Mouse (Mus musculus) midbrain, embryonic 11.5 days (tissue): ENCODE data around the gene Cd69. TPM values are rescaled to one million over a fixed set of nuclear protein-coding genes. Genes with fewer than 3 reads are reported as not detected.

ENCODE experiments used
- ATAC-seq: fragments of 200-750 bp; cut with Nextera tagmentation; 2 replicates; pipeline ENCODE4 v1.8.0; 2017; ENCODE audit warnings: moderate TSS enrichment, moderate library complexity; ENCODE audit not compliant: low FRiP score
- DNase-seq: peaks from one replicate; pipeline ENCODE4 v3.0.0; 2015; ENCODE audit warnings: low spot score; ENCODE audit errors: missing footprints
- H3K27ac ChIP-seq: fragments of 300-500 bp; sonication (generic); 2 replicates; pipeline ENCODE4 v1.5.1; 2014; ENCODE audit warnings: low read depth, low read length
- H3K27me3 ChIP-seq: fragments of 300-500 bp; sonication (generic); 2 replicates; pipeline ENCODE4 v1.6.1; 2014; ENCODE audit warnings: mild to moderate bottlenecking, low read length, moderate library complexity, mixed read lengths; ENCODE audit not compliant: control insufficient read depth, insufficient read depth
- H3K36me3 ChIP-seq: fragments of 300-500 bp; sonication (generic); 2 replicates; pipeline ENCODE4 v1.6.1; 2014; ENCODE audit warnings: mild to moderate bottlenecking, low read length, moderate library complexity, mixed read lengths; ENCODE audit not compliant: control insufficient read depth, insufficient read depth
- H3K4me1 ChIP-seq: fragments of 300-500 bp; sonication (generic); 2 replicates; pipeline ENCODE4 v1.6.1; 2014; ENCODE audit warnings: low read length; ENCODE audit not compliant: control insufficient read depth, insufficient read depth
- H3K4me2 ChIP-seq: fragments of 300-500 bp; sonication (generic); 2 replicates; pipeline ENCODE4 v1.6.1; 2014; ENCODE audit warnings: mild to moderate bottlenecking, moderate library complexity
- H3K4me3 ChIP-seq: fragments of 300-500 bp; sonication (generic); 2 replicates; pipeline ENCODE4 v1.5.1; 2014; ENCODE audit warnings: low read depth, low read length
- H3K9ac ChIP-seq: fragments of 300-500 bp; sonication (generic); 2 replicates; pipeline ENCODE4 v1.6.1; 2014; ENCODE audit warnings: low read length
- H3K9me3 ChIP-seq: fragments of 300-500 bp; sonication (generic); 2 replicates; pipeline ENCODE4 v1.6.1; 2016; ENCODE audit warnings: low read length; ENCODE audit not compliant: control insufficient read depth
- WGBS: fragments of 180-500 bp; shearing (Covaris S2); extraction: QIAGEN DNeasy Blood & Tissue Kit; methylation state at CpG from one replicate; pipeline ENCODE4 v1.1.7; 2014; 5-methylcytosine and 5-hydroxymethylcytosine counted together
- polyA plus RNA-seq: library from polyadenylated mRNA; unstranded; fragments of >200 nt; fragmentation: Nextera tagmentation; extraction: Ambion mirVana; gene quantifications from 2 replicates; pipeline ENCODE4 v1.2.1, GENCODE M21; 2014

Gene Cd69
- polyA plus RNA-seq, 1 experiment from 2014 or later = not detected

DNA sequence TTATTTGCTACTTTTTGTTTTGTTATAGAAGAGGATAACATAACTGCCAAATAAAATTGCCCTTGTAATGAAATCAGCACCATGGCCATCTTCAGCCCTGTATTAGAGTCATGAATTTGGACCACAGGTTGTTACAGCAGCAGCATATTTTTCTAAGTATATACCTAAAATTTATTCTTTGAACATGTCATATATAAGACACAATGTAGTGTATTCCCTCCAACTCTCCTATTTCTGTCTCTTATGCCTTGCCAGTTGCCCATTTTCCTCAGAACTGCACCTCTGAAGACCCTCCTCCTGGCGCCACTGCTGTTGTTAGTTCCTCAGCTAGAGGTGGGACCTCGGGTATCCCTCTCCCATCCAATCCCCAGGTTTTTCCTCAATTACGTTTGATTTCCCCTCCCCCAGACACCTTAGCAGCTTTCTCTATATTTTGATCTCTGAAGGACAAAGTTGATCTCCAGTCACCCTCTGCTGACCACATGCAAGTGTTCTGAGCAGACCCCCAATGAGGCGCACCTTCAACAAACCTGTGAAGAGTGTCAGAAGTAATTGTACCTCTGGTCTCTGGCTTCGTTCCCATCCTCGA, 41.8 kb downstream of the Cd69 start:
- ATAC-seq = no peak
- Histone ChIP-seq H3K4me1 (peaks cover 2% of the 10 kb centered on the region; the same call in 1 of the 2 replicates), H3K36me3 (no peaks in the 10 kb centered on the region), H3K9me3 (no peaks in the 10 kb centered on the region), H3K27ac (no peak overlapping the region), H3K27me3 (no peaks in the 10 kb centered on the region), H3K4me2 (no peak overlapping the region), H3K4me3 (no peak overlapping the region), H3K9ac (no peak overlapping the region)
- DNase-seq = no peak
- WGBS = 87% methylated on average over 6 of the region's 6 CpGs

DNA sequence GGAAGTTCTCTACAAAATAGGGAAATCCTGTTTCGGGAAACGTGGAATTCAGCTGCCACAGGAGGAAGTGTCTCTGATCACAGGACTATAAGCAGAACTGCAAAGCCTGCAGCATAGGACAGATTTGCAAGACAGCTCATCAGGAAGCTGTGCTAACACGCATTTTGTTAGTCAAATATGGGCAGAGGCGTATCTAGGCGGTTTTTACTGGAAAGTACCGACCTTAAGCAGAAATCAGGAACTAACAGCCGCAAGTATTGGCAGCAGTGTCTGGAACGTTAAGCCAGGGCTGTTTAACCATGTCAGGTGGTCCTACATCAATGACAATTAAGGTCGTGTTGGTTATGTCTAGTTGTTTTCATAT, 42.4 kb downstream of the Cd69 start:
- Histone ChIP-seq H3K4me2 (no peak overlapping the region), H3K27me3 (no peaks in the 10 kb centered on the region), H3K27ac (no peak overlapping the region), H3K9me3 (no peaks in the 10 kb centered on the region), H3K4me1 (peaks cover 2% of the 10 kb centered on the region; the same call in 1 of the 2 replicates), H3K4me3 (no peak overlapping the region), H3K9ac (no peak overlapping the region), H3K36me3 (no peaks in the 10 kb centered on the region)
- DNase-seq (no peak), ATAC-seq (no peak)
- WGBS = 88% methylated on average over 9 of the region's 9 CpGs

DNA sequence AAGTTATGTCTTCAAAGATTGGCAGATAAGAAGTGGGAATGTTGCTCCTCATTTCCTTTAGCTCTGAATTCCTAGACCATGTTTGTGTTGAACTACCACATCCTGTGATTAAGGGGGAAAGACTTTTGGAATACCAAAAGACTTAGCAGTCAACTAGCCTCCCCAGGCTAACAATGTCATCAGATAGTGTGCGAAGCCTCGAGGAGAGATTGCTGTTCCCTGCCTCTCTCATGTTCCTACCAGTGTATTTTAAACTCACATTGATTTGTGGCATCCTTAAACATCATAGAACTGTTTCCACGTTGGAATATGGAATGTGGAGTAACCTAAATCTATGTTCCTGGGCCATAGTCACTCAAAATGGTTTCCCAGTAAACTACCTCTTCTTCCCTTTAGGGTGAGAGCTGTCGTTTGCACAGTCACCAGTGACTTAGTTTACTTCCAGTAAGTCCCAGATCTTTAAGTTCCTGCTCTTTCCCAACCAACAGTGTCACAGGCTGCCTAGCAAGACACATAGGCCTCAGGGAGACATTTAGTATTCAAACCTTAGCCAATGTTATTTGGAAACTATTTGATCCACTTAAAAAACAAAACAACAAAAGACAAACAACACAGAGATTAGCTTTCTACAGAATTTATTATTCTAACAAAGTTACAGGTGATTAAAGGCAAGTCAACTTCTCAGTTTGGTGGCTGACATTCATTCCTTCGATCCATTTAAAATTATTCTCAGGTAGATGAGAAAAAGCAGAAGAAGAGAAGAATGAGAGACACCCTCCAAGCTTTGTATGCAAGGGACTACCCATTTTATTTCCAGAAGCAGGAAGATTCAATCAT, 43.0 kb downstream of the Cd69 start:
- no peak for ATAC-seq
- no peak overlapping the region for H3K4me3 ChIP-seq
- 76% methylated on average over 5 of the region's 5 CpGs for WGBS

DNA sequence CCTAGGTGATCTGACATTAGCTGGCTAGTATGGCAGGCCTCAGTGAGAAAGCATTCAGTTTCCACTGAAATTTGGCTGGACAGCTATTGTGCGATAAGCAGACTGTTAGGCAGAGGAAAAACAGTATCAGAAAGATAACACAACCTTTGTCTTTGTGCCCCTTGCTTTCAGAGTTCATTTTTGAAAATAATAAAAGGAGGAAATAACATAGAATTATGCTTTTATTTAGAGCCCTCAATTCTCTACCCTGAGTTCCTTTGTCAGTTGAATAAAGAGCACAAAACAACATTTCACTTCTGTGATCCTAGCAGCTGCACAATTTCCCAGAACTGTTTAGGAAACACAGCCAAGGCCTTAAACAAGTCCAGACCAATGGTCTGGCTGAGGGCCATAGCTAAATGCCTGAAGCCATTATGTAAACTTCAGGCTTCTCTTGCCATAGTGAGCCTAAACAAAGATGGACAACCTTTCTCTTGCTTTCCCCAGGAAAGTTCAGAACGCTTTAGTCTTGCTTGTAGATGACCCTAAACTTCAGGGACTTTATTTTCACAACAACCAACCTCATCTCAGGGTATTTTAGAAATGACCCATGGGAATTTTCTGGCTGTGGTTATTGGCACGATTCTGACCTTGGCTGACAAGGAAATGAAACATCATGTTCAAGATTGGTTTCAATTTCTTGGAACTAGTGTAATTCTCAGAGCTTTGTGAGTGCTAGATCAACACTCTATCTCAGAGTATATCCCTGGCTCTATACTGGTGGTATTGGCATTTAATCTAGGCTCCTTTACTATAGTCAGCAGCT, 45.3 kb downstream of the Cd69 start:
- no peaks in the 10 kb centered on the region for H3K27me3 ChIP-seq

More for the DNA sequence above, 43.0 kb downstream of the Cd69 start:
- Histone ChIP-seq H3K4me1 (no peaks in the 10 kb centered on the region), H3K9me3 (no peaks in the 10 kb centered on the region), H3K27me3 (no peaks in the 10 kb centered on the region), H3K4me2 (no peak overlapping the region), H3K36me3 (no peaks in the 10 kb centered on the region), H3K9ac (no peak overlapping the region), H3K27ac (no peak overlapping the region)
- DNase-seq = no peak

DNA sequence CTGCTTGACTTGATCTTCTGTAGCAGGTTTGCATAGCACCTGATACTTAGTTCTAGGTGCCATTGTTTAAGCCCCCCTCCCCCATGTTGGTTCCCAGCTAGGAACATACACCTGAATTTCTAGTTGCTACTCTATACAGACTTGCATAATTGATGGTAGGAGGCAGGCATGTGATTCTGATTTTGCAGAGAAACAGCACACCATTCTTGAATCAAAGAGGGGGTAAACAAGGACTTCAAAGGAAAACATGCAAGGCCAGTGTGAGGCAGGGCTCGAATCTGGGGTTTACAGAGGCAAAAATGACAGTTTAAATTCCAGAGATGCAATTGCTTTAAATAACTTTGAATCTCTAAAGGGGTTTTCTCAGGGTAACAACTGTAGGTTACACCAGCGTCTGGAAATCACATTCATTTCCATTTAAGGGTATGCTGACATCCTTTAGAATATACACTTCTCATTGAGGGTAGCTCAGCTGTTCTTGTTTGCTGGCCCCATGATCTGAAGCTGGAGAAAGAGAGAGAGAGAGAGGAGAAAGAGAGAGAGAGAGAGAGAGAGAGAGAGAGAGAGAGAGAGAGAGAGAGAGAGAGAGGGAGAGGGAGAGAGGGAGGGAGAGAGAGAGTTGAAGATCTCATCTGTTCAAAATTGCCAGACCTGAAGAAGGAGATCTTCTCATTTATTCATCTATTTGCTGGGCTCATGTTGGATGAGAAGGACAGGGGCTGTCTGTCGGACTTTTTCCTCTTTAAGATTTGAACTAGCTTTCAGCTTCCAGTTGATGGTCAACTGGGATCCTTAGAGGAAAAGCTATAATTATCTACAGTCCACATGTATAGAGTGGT, 46.1 kb downstream of the Cd69 start:
- WGBS = 63% methylated on average over 3 of the region's 3 CpGs
- Histone ChIP-seq H3K9me3 (no peaks in the 10 kb centered on the region), H3K9ac (no peak overlapping the region), H3K4me3 (no peak overlapping the region), H3K27me3 (no peaks in the 10 kb centered on the region), H3K4me1 (no peaks in the 10 kb centered on the region), H3K4me2 (no peak overlapping the region), H3K27ac (no peak overlapping the region), H3K36me3 (no peaks in the 10 kb centered on the region)
- ATAC-seq (no peak), DNase-seq (no peak)

More for the DNA sequence above, 45.3 kb downstream of the Cd69 start:
- Histone ChIP-seq H3K36me3 (no peaks in the 10 kb centered on the region), H3K9me3 (no peaks in the 10 kb centered on the region), H3K4me2 (no peak overlapping the region), H3K4me3 (no peak overlapping the region), H3K4me1 (no peaks in the 10 kb centered on the region), H3K9ac (no peak overlapping the region), H3K27ac (no peak overlapping the region)
- DNase-seq = no peak
- ATAC-seq = no peak
- WGBS = 81% methylated on average over 3 of the region's 3 CpGs

DNA sequence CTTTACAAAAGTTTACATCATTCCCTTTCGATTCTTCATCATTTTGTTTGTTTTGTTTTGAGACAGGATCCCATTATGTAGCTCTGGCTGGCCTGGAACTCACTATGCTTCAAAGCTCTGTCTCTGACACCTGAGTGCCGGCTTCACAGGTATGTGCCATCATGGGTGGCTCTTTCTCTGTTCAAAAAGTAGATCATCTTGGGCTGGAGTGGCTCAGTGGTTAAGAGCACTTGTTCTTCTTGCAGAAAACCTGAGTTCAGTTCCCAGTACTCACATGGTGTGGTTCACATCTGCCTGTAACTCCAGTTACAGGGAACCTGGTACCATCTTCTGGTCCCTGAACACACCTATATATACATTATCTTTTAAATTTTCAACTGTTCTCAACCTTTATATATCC, 50.2 kb downstream of the Cd69 start:
- Histone ChIP-seq H3K9me3 (no peaks in the 10 kb centered on the region), H3K4me1 (no peaks in the 10 kb centered on the region), H3K27ac (no peak overlapping the region), H3K4me3 (no peak overlapping the region), H3K4me2 (no peak overlapping the region), H3K36me3 (no peaks in the 10 kb centered on the region), H3K27me3 (no peaks in the 10 kb centered on the region), H3K9ac (no peak overlapping the region)
- 72% methylated on average over 2 of the region's 2 CpGs for whole genome bisulfite sequencing
- DNase-seq (no peak), ATAC-seq (no peak)

DNA sequence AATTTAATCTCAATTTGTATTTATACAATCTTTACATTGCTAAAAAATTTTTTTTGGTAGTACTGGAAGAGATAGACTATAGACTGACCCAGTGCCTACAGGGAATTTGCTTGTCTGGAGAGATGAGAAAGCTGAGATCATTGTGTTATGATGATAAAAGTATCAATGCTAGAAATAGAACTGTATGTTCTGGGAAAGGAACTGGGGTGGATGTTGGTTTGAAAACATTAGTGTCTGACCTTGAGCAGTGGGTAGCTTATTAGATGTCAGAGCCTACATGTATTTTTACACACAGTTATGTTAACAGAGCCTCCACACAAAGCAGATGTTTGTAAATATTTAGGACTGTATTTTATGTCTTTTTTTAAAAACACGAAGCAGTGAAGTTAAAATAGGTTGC, 51.1 kb downstream of the Cd69 start:
- H3K4me3 ChIP-seq = no peak overlapping the region
- no peak for DNase-seq
- WGBS = 85% methylated on average over 1 of the region's 1 CpGs
- ATAC-seq = no peak
- no peaks in the 10 kb centered on the region for H3K9me3 ChIP-seq
- H3K9ac ChIP-seq = no peak overlapping the region
- no peaks in the 10 kb centered on the region for H3K27me3 ChIP-seq
- no peaks in the 10 kb centered on the region for H3K36me3 ChIP-seq
- H3K4me2 ChIP-seq = no peak overlapping the region
- H3K4me1 ChIP-seq = no peaks in the 10 kb centered on the region
- no peak overlapping the region for H3K27ac ChIP-seq

DNA sequence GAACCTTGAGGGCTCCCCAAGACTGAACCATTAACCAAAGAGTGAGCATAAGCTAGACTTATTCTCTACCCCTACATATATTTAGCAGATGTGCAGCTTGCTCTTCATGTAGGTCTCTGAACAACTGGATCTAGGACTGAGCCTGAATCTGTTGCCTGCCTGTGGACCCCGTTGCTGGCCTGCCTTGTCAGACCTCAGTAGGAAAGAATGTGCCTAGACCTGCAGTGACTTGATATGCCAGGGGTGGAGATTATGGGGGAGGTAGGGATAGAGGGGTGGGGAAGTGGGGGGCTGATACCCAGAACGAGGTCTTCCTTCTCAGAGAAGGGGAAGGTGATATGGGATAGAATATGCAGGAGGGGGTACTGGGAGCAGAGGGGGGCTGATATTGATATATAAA, 51.6 kb downstream of the Cd69 start:
- ATAC-seq (no peak), DNase-seq (no peak)
- H3K9ac ChIP-seq = no peak overlapping the region
- H3K4me2 ChIP-seq = no peak overlapping the region
- no peaks in the 10 kb centered on the region for H3K4me1 ChIP-seq
- 78% methylated on average over 2 of the region's 2 CpGs for WGBS
- H3K36me3 ChIP-seq = no peaks in the 10 kb centered on the region
- H3K27ac ChIP-seq = no peak overlapping the region
- no peak overlapping the region for H3K4me3 ChIP-seq
- H3K9me3 ChIP-seq = no peaks in the 10 kb centered on the region
- H3K27me3 ChIP-seq = no peaks in the 10 kb centered on the region
